Mouse (Mus musculus): Measurements from ENCODE around the gene Smok2b.
"Not testable (repeated sequence)": the region's sequence is repeated elsewhere in the genome, so short reads cannot be mapped to it uniquely, and the experiment has no call there.

Gene Smok2b

DNA sequence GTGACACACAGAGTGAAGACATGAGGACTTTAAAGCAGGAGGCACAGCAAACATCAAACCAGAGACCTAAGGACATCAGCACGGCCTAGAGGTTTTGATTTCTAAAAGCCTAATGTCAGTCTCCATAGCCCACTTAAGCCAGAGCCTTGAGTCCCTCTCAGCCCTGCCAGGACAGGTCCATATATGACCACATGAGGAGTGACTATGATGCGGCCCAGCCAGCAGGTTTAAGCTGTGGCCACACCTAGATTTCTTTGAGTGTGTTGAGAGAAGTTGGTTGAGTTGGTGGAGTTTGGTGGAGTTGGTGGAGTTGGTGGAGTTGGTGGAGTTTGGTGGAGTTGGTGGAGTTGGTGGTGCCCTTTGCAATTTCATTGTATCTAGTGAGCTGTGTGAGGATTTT lies at the start of gene Smok2b:
TSS of gene Smok2b (plus strand) at position 301 of the 400 bp plus-strand sequence.
- DNase-seq (ENCODE audit: low read depth, low spot score), result not testable (repeated sequence)

DNA sequence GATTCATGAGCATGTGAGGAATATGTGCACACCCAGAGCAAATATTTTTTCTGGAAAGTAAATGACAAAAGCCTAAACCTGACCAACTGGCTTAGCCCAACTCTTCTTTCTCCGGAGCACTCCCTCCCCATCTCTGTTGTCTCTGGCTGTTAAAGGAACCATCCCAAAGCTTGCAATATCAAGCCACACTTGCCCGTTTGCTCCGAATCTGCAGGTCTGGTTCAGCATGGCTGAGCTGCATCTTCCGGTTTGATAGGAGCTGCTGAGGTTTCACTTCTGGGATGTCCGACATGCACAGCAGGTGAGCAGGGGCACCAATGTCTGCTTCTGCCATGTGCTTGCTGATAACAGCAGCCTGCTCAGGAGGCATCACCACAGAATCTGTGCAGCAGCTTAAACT lies 49.6 kb upstream of the Smok2b start:
- DNase-seq (ENCODE audit: low read depth, low spot score), result not testable (repeated sequence)

DNA sequence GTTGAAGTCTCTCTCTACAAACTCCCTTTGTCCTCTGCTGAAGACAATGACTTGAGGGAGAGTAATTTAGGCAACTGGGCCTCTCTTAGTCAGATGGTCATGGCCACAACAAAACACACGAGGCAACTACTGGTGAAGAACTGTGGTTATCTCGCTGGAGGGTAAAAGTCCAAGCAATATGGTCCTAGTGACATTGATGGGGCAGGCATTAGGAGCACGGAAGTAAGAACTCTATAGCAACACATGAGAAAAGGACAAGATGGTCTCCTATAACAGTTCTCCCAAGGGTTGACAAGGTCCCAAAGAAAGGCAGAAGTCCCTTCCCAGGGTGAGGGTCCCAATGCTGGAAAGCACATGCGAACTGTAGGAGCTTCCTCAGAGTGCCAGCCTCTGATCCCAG lies 47.3 kb upstream of the Smok2b start:
- DNase-seq (ENCODE audit: low read depth, low spot score), result not testable (repeated sequence)

DNA sequence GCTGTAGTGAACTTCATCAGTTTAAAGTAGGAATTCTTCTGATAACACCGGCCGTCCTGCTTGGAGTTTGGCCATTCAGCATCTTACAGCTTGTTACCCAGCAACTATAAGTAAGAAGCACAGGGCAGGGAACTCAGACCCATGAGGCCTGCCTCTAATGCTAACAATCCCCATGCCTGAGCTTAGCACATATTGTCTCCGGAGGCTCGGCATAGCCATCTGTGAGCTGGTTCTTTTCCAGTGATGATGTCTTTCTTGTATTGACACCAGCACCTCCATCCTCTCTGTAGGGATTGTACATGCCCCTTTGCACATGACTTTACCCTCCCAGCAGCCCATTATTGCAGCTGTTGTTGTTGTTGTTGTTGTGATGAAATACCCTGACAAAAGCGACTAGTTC lies 45.5 kb upstream of the Smok2b start:
- not testable (repeated sequence) for DNase-seq (ENCODE audit: low read depth, low spot score)

DNA sequence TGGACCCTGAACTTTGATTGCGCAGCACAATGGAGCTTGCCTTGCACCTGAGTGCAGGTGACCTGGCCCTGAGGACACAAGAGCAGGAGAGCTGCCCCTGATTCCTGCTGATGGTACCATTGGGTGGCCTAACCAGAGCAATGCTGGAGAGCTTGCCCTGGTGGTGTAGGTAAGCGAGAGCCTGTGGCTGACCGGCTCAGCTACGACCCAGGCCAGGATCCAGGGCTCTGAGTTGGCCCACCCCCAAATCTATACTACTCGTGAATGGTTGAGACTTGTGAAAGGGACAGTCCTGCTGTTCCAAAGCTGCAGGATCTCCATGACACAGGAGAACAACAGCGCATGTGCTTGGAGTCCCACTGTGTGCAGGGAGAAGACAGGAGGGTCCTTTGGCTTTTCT lies 43.5 kb upstream of the Smok2b start:
- DNase-seq (ENCODE audit: low read depth, low spot score), result not testable (repeated sequence)

DNA sequence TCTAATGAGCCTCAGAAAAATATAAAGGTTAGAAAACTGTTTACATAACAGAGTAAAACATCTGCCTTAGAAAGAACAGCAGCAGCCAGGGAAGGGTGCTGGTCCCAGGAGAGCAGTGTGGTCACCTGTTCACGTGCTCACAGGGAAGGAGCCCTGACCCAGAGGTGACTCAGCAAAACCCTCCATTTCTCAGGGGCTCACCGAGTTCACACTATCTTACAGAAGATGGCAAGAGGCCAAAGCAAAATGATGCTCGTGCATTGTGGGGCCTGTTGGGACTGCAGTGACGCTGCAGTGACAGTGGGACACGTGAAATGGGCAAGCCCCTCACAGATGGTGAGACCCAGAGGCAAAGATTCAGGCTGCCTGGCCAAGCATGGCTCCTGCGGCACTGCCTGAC lies 42.4 kb upstream of the Smok2b start:
- not testable (repeated sequence) for DNase-seq (ENCODE audit: low read depth, low spot score)

DNA sequence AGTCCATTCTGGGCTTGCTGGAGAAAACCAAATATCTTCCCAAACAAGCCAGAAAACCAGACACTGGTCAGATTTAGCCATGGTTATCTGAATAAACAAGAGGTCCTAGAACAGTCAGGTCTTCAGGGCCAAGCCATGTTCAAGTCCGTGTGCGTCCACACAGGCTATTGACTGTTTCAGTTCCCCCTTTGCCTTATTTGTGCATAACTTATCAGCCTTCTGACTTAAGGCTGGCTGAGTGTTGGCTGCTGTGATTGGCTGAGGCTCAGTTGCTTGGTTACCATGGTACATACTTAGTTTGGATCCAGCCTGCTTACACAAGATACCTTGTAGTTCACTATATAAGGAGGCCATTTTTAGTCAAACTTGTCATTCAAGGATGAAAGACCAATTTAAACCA lies 41.2 kb upstream of the Smok2b start:
- not testable (repeated sequence) for DNase-seq (ENCODE audit: low read depth, low spot score)

DNA sequence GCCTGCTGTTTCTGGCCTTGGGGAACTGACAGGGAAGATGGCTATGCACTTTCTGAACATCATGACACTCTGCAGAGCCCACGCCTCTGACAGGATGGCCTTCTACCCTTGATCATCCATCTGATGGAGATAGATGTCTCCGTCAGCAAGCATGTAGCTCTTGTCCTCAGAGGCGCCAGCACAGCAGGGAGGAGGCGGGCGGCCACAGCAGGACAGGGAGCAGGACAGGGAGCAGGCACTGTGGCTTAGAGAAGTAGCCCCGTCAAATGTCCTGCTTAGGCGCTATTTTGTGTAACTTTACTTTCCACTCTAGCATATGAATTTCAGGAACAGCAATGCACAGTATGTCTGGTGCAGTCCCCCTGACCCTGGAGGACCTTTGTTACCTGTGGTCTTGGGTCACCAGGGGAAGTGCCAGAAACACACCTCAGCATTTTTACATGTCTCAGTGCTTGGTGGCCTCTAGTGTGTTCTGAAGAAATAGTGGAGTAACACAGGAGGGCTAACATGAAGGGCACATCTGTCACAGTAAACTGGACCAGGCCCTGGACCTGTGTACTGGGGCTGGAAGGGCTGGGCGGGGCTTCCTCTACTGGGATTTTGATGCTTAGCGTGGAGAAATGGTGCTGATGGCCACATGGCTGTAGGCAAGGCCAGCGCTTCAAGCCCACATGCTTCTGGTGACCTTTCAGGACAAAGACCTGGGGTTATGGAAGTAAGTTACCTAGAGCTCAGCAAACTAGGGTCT lies 39.0 kb upstream of the Smok2b start:
- not testable (repeated sequence) for DNase-seq (ENCODE audit: low read depth, low spot score)

DNA sequence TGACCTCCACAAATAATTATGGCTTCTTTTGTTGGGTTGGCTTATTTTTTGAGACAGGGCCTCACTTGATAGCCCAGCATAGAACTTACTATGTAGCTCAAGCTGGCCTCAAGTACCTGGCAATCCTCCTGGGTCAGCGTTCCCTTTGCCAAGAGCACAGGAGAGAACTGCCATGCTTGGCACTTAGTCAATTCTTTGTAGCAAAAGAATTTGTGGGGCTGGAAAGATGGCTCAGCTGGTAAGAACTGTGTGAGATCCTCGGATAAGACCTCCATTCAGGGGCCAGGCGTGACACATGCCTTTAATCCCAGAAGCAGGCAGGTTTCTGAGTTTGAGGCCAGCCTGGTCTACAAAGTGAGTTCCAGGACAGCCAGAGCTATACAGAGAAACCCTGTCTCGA lies 33.6 kb upstream of the Smok2b start:
- DNase-seq (ENCODE audit: low read depth, low spot score), result not testable (repeated sequence)

DNA sequence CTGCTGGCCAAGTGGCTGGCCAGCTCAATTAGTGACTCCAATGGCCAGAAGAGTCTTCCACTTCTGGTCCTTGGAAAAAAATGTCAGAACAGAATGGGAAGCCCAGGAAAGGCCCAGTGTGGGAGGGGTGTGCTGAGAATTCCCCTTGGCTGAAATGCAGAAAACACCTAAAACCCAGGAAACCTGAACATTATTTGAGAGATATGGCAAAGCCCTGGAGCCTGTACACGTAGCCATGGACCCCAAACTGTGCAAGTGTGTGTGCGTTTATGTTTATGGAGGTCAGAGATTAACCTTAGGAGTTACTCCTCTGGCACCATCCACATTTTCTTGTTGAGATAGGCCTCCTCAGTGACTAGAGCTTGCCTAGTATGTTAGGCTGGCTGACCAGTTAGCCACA lies 31.2 kb upstream of the Smok2b start:
- DNase-seq (ENCODE audit: low read depth, low spot score), result not testable (repeated sequence)

DNA sequence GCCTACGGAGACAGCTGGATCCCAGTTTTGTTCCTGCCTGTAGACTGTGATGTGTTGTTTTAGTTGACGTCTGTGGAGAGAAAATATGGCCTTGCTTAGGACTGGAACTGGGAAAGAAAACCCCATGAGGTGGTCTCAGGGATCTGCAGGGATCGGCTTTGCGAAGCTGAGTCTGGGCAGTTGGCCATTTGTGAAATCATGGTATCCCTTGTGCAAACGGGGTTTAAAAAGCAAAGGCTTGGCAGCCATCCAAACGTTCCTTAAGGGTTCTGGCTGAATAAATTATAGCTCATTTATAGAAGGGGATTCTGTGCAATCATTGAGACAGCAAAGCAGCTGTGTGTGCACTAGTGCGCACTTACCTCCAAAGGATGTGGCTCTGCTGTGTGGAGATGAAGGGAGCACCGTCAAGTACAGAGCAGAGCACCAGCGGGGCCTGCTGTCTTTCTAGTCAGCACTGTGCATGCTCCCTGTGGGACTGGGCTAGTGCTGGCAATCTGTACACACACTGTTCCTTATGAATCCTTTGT lies 30.1 kb upstream of the Smok2b start:
- DNase-seq (ENCODE audit: low read depth, low spot score), result not testable (repeated sequence)

DNA sequence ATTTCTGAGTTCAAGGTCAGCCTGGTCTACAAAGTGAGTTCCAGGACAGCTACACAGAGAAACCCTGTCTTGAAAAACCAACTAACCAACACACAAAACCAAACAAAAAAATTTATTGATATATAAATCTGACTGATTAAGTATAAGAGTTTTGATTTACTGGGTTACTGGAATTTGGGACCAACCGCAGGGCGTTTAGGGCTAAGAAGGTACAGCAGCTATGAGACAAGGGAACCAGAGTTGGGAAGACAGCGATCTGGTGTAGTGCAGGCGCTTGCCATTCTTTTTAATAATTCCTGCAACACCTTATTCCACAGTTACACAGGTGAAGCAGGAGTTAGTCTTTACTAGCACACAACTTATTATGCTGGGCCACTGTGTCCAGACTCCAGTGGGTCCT lies 28.5 kb upstream of the Smok2b start:
- DNase-seq (ENCODE audit: low read depth, low spot score), result not testable (repeated sequence)

DNA sequence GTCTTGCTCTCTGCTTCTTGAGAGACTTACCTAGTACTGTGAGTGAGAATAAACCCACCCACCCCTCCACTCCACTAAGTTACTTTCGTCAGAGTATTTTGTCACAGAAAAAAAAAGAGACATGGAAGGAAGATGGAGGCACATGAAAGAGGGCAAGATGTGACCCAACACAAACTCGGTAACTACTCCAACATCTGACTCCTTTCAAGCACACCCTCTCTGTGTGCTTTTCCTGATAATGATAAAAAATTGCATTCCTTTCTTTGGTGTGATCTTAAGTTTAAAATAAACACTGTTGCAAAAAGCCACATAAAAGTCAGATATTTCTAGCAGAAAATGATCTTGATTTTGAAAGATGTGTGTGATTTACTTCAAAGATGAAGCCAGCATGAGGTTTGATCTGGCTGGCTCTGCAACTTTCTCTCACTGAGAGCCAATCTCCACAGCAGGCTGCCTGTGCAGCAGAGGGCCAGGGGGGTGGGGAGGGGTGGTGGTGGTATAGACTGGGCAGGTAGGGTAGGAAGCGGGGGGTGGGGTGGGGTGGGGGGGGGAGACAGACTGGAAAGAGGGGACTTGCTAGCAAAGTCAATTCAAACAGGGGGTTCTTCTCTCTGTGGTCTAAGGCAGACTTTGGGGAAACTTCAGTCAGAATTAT lies 27.5 kb upstream of the Smok2b start:
- DNase-seq (ENCODE audit: low read depth, low spot score), result not testable (repeated sequence)

DNA sequence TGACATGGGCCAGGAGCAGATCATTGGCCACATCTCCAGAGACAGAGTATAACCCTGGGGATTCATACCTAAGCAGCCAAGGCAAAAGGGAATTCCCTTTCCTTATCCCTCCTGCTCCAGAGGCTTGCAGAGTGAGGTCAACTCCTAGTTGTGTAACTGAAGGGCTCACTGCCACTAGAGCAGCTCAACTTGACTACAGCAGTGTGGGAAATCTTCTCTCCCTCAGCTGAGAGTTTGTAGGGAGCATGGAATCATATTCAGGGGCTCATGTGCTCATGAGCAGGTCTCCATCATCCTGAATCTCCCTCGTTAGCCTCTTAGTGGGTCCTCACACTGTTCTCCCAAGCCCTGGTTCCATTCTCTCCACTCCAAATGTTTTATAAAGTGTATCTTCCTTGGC lies 24.8 kb upstream of the Smok2b start:
- DNase-seq (ENCODE audit: low read depth, low spot score), result not testable (repeated sequence)

DNA sequence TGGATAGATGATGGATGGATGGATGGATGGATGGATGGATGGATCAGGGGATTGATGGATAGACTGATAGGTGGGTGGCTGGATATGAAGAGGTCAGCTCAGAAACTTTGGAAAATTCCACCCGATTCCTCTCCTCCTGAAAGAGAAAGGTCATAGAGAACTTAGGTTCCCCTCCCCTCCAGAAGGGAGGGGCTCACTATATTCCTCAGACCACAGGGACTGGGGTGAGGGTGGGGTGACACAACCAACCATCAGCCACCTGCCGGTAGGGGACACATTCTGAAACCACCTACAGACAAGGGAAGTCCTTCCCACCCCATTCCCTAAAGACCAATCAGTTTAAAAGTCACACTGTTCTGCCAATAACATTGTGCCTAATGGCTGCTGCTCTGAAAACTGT lies 23.6 kb upstream of the Smok2b start:
- DNase-seq (ENCODE audit: low read depth, low spot score), result no peak

DNA sequence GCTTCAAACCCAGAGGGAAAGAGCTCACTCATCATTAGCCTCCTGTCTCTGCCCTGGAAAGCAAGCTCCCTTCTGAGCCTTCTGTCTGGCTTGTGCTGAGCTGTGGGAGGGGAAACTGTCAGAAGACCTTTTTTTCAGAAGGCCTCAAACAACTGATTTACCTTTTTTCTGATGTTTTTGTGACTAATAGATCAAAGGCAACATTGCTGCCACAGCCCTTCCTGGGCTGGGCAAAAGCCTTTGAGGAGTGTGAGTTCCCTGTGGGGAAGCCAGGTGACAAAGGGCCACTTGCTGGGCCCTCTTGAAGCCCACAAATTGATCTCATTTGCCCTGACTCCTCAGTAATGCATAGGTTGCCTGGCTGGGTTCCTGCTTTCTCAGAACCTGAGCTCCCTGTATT lies 21.6 kb upstream of the Smok2b start:
- not testable (repeated sequence) for DNase-seq (ENCODE audit: low read depth, low spot score)

DNA sequence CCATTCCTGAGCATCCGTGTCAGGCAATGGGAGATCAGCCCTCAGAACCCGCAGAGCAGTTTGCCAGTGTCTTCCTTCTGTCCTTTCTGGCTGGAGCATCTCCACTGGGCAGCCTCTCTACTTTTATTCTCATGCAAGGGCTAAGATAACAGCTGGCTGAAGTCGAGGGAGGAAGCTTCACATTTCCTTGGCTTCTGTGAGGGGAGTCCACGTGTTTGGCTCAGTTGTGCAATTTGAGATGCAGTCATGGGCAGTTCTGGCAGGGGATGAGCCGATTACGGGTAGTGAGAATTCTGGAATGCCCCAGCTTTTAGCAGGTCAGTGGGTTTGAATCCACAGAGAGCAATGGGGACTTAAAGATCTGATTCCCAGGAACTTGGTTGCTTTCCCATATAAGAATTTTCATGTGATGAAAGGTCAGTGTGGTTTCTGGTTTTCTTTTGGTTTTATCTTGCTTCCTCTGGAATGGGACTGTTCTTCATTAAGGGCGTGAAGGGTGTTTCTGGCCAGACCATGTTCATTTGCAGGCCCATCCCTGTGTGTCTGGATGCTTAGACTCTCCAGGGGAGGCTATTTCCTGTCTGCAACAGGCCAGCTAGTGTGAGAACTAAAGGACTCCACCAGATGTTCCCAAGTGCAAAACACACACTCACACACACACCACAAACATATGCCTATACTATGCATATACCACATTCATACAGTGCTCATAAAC lies 17.8 kb upstream of the Smok2b start:
- no peak for DNase-seq (ENCODE audit: low read depth, low spot score)

DNA sequence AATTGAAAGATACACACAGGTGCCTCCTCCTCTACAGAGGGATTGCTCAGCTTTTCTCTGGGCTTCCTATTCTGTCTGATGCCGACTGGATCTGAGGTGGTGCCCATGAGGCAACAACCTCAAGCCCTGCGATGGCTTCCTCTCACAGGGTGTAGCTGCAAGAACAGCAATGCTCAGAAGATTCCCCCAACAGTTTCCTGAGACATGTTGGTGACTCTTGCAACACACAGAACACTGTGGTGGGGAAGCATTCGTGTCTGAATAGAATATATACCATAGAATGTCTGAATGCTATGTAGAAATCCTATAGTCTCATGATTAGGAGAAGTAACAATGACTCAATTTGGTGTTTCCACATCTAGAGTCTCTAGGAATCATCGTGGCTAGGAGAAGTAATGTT lies 15.9 kb upstream of the Smok2b start:
- no peak for DNase-seq (ENCODE audit: low read depth, low spot score)

DNA sequence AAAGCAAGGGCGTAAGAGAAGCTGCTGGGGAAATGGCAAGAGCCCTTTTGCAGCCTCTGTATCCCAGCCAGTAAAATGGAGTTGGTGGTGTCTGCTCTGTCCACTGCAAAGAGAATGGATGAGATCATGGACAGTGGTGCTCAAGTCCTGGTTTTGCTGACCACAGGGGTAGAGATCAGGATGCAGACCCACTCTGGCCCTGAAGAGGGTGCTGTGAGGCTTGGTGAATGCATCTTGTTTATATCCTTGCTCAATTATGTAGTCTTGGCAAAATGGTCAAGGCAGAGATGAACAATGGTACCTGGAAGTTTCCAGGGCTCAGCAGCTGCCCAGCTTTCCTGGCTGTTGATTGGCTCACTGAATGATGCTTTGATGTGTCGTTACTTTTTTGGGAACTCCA lies 14.5 kb upstream of the Smok2b start:
- no peak for DNase-seq (ENCODE audit: low read depth, low spot score)

DNA sequence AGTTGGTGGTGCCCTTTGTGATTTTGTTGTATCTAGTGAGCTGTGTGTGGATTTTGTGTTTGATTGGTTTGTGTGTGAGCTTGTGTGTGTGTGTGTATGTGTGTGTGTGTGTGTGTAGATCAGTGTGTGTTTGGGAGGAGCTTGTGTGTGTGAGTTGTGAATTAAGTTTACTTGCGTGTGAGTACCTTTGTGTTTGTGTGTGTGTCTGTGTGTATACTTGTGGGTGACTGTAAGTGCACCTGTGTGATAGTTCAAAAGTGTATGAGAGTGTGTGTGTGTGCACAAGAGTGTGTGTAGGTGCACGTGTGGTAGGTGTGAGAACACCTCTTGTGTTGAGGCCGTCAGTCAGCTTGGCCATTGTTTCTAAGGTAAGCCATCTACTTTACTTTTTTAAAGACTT lies 9.2 kb upstream of the Smok2b start, which contains the start of gene Smok2a:
TSS of gene Smok2a (plus strand) at position 301 of the 400 bp plus-strand sequence.
- no peak for DNase-seq (ENCODE audit: low read depth, low spot score)

DNA sequence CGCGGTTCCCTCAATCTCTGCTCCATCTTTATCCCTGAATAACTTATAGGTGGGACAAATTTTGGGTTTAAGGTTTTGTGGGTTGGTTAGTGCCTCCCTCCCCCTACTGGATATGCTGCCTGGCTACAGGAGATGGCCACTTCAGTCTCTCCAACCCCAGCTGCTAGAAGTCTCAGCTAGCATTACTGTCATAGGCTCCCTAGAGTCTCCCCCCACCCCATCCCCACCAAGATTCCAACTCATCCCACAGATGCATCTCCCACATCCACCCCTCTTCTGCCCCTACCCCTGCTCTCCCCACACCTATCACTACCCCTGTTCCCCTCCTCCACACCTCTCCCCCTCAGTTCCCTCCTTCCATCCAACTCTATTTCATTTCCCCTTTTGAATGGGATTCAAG lies 8.1 kb upstream of the Smok2b start:
- DNase-seq (ENCODE audit: low read depth, low spot score), result not testable (repeated sequence)

DNA sequence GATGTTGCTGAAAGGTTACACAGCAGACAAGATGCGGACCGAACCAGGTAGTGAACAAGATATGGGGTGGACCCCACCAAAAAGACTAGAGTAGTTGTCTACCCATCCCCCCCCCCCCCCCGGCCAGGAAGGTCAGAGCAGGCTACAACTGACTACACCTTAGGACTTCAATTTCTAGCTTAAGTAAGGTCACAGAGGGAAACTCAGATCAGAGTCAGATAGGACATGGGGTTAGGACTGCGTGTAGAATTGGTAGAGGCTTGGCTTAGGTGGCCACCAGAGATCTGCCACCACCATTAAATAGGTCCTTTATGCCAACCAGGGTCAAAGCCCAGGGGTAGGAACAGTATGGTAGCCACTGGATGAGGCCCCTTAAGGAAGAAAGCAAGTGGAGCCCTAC lies 9.4 kb downstream of the Smok2b start:
- not testable (repeated sequence) for DNase-seq (ENCODE audit: low read depth, low spot score)

All from brain, embryonic 18.5 days (tissue).